Comparison of ENCODE assay signal across 13 mouse cellular contexts in the genomic region with DNA sequence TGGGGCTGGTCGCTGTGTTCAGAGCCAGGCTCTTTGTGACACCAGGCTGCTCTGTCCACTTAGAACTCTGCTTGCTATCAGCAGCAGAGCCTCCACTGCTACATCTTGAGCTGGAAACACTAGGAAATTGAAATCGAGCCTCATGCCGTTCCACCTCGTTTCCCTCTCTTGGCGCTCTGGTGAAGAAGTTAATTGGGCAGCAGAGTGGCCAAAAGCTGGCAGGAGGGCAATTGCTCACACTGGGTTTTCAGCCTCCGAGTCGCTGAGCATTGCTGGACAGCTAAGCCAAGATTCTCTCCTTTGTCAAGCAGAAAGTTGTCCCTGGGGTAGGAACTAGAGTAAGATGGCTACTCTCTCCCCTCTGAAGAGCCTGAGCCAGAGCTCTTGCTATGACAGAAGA. TPM values are rescaled to one million over a fixed set of nuclear protein-coding genes. Genes with fewer than 3 reads are reported as not detected.
DNase-seq lines count a peak whose midpoint lies in the region; ATAC-seq lines count a peak whose summit lies in the region.
"Had no signal": no experiment of that assay in that cellular context is flagged by ENCODE, and none has a peak within 500 bp of the region (broad histone marks: within the 10 kb centered on the region; RNA-seq: fewer than 3 reads in every experiment).

No protein-coding gene starts in this region.

- peak; percentile 31 to 43 for DNase-seq in layer of hippocampus, adult 8-10 months (ENCODE audit: low spot score in 2 of 2)
- DNase-seq in layer of hippocampus, adult 9-10 months (ENCODE audit: low spot score): no peak
- DNase-seq in cerebellum, adult 9-11 months: peak; percentile 40
- DNase-seq in midbrain, embryonic 14.5 days: no peak
- DNase-seq in adrenal gland, postnatal 25 days: no peak
- DNase-seq: lung, postnatal 10 days; right cerebral cortex, postnatal 4 days had no signal

- H3K27me3 ChIP-seq in forebrain, embryonic 16.5 days (replicated peaks; ENCODE audit: control insufficient read depth, insufficient read depth, low read length): no peaks in the 10 kb centered on the region
- H3K27me3 ChIP-seq in midbrain, embryonic 14.5 days (ENCODE audit: control insufficient read depth, insufficient read depth, low read length): no peaks in the 10 kb centered on the region
- H3K27me3 ChIP-seq: limb, embryonic 15.5 days had no signal

- peak overlapping the region; percentile 37; the same call in 1 of the 2 replicates for H3K27ac ChIP-seq in forebrain, embryonic 16.5 days (ENCODE audit: low read length)
- peak overlapping the region; percentile 71 for H3K27ac ChIP-seq in midbrain, embryonic 14.5 days (replicated peaks; ENCODE audit: low read depth, low read length)
- H3K27ac ChIP-seq: limb, embryonic 15.5 days had no signal

- peaks cover 17% of the 10 kb centered on the region; the same call in 1 of the 2 replicates for H3K4me1 ChIP-seq in forebrain, embryonic 16.5 days (replicated peaks; ENCODE audit: control insufficient read depth, insufficient read depth, low read length)
- peaks cover 12% of the 10 kb centered on the region for H3K4me1 ChIP-seq in midbrain, embryonic 14.5 days (ENCODE audit: control insufficient read depth, insufficient read depth, low read length)

- no peak overlapping the region for H3K4me2 ChIP-seq in forebrain, embryonic 16.5 days (ENCODE audit: low read length)
- no peak overlapping the region for H3K4me2 ChIP-seq in midbrain, embryonic 14.5 days (ENCODE audit: low read length)
- H3K4me2 ChIP-seq: limb, embryonic 15.5 days had no signal

- H3K9ac ChIP-seq in forebrain, embryonic 16.5 days (replicated peaks; ENCODE audit: low read depth, low read length): no peak overlapping the region
- H3K9ac ChIP-seq in midbrain, embryonic 14.5 days (replicated peaks; ENCODE audit: low read length): no peak overlapping the region
- H3K9ac ChIP-seq: limb, embryonic 15.5 days had no signal

- peaks cover 26% of the 10 kb centered on the region for H3K36me3 ChIP-seq in forebrain, embryonic 16.5 days (ENCODE audit: control insufficient read depth, insufficient read depth)
- peaks cover 91% of the 10 kb centered on the region for H3K36me3 ChIP-seq in midbrain, embryonic 14.5 days (ENCODE audit: control insufficient read depth, insufficient read depth, low read length)

- no peak for ATAC-seq in forebrain, embryonic 16.5 days
- no peak for ATAC-seq in midbrain, embryonic 14.5 days (ENCODE audit: low FRiP score, low TSS enrichment)
- no peak for ATAC-seq in granulocyte monocyte progenitor cell, adult 5-6 weeks (replicated peaks; ENCODE audit: poor library complexity, severe bottlenecking)

- WGBS in forebrain, embryonic 16.5 days: 39% methylated on average over 7 of the region's 7 CpGs
- 75% methylated on average over 7 of the region's 7 CpGs for WGBS in midbrain, embryonic 14.5 days

- no peaks in the 10 kb centered on the region for H3K9me3 ChIP-seq in forebrain, embryonic 16.5 days (ENCODE audit: control insufficient read depth, low read length)
- H3K9me3 ChIP-seq in midbrain, embryonic 14.5 days (ENCODE audit: control insufficient read depth, low read length): no peaks in the 10 kb centered on the region
- H3K9me3 ChIP-seq: limb, embryonic 15.5 days had no signal

- no peak overlapping the region for H3K4me3 ChIP-seq in forebrain, embryonic 16.5 days (replicated peaks; ENCODE audit: low read length)
- no peak overlapping the region for H3K4me3 ChIP-seq in midbrain, embryonic 14.5 days (replicated peaks; ENCODE audit: low read depth, low read length)
- H3K4me3 ChIP-seq: limb, embryonic 15.5 days had no signal

RNA-seq across cellular contexts. Expression of a gene that starts 33.0 kb away (rescaled TPM):
- not detected for total RNA-seq in layer of hippocampus, adult 8-10 months (2022)
- polyA plus RNA-seq in forebrain, embryonic 16.5 days (2015; fragmentation: Nextera tagmentation; extraction: Ambion mirVana): 0.80 TPM in 1 of 2 replicates, not detected in the other
- 2.3 and 2.4 TPM in 2 replicates for polyA plus RNA-seq in midbrain, embryonic 14.5 days (2014; fragmentation: Nextera tagmentation; extraction: Ambion mirVana)
- total RNA-seq in adrenal gland, postnatal 25 days (2021): not detected in 2 replicates
- total RNA-seq in granulocyte monocyte progenitor cell, adult 5-6 weeks (2014; fragmentation: Nextera tagmentation): not detected in 2 replicates
- total RNA-seq in granulocyte monocyte progenitor cell, adult 5-6 weeks (2017): not detected in 2 replicates
- total RNA-seq: gastrocnemius, adult 8-10 months; layer of hippocampus, adult 18-20 months had no signal
- polyA plus RNA-seq: heart, postnatal 0 days; limb, embryonic 15.5 days had no signal

RNA-seq across cellular contexts. Expression of a gene that starts 35.0 kb away (rescaled TPM):
- 1 to 10 TPM in 3 of 4 experiments, under 1 TPM in 1; 0.93 to 2.1 (median 1.2) TPM for total RNA-seq in layer of hippocampus, adult 8-10 months (2022)
- 0.20 and 0.30 TPM in 2 replicates for polyA plus RNA-seq in forebrain, embryonic 16.5 days (2015; fragmentation: Nextera tagmentation; extraction: Ambion mirVana)
- polyA plus RNA-seq in midbrain, embryonic 14.5 days (2014; fragmentation: Nextera tagmentation; extraction: Ambion mirVana): 0.33 and 0.53 TPM in 2 replicates
- total RNA-seq in adrenal gland, postnatal 25 days (2021): 0.46 and 0.57 TPM in 2 replicates
- total RNA-seq in granulocyte monocyte progenitor cell, adult 5-6 weeks (2014; fragmentation: Nextera tagmentation): 0.19 and 0.23 TPM in 2 replicates
- total RNA-seq in granulocyte monocyte progenitor cell, adult 5-6 weeks (2017): 0.09 and 0.36 TPM in 2 replicates

RNA-seq across cellular contexts. Expression of a gene that starts 35.5 kb away (rescaled TPM):
- total RNA-seq in layer of hippocampus, adult 8-10 months (2022): 100 to 1,000 TPM; 150 to 156 (median 153) TPM
- 183 and 189 TPM in 2 replicates for polyA plus RNA-seq in forebrain, embryonic 16.5 days (2015; fragmentation: Nextera tagmentation; extraction: Ambion mirVana)
- 167 and 194 TPM in 2 replicates for polyA plus RNA-seq in midbrain, embryonic 14.5 days (2014; fragmentation: Nextera tagmentation; extraction: Ambion mirVana)
- total RNA-seq in adrenal gland, postnatal 25 days (2021): 246 and 263 TPM in 2 replicates
- 313 and 340 TPM in 2 replicates for total RNA-seq in granulocyte monocyte progenitor cell, adult 5-6 weeks (2014; fragmentation: Nextera tagmentation)
- total RNA-seq in granulocyte monocyte progenitor cell, adult 5-6 weeks (2017): 342 and 366 TPM in 2 replicates

RNA-seq across cellular contexts. Expression of a gene that starts 53.1 kb away (rescaled TPM):
- 10 to 100 TPM; 53.4 to 60.4 (median 58.8) TPM for total RNA-seq in layer of hippocampus, adult 8-10 months (2022)
- 97.5 and 105 TPM in 2 replicates for polyA plus RNA-seq in forebrain, embryonic 16.5 days (2015; fragmentation: Nextera tagmentation; extraction: Ambion mirVana)
- polyA plus RNA-seq in midbrain, embryonic 14.5 days (2014; fragmentation: Nextera tagmentation; extraction: Ambion mirVana): 47.8 and 89.9 TPM in 2 replicates
- 32.3 and 34.6 TPM in 2 replicates for total RNA-seq in adrenal gland, postnatal 25 days (2021)
- 21.7 and 29.6 TPM in 2 replicates for total RNA-seq in granulocyte monocyte progenitor cell, adult 5-6 weeks (2014; fragmentation: Nextera tagmentation)
- 6.9 and 7.1 TPM in 2 replicates for total RNA-seq in granulocyte monocyte progenitor cell, adult 5-6 weeks (2017)

Comparison
In these comparisons a context has a peak if more than half of its experiments do, and no peak if none do; other contexts are left out.
1. DNase-seq: peak in layer of hippocampus, adult 8-10 months (2 of 2) and cerebellum, adult 9-11 months (single experiment); none in layer of hippocampus, adult 9-10 months (single experiment), midbrain, embryonic 14.5 days (single experiment) and adrenal gland, postnatal 25 days (single experiment).